Mouse (Mus musculus) heart, embryonic 13.5 days (tissue): ENCODE results near the gene Dcaf15. TPM values are rescaled to one million over a fixed set of nuclear protein-coding genes. Genes with fewer than 3 reads are reported as not detected.

Experiments used
- ATAC-seq: fragments of 200-750 bp; cut with Nextera tagmentation; 2 replicates; pipeline ENCODE4 v1.8.0; 2017; ENCODE audit warnings: moderate TSS enrichment; ENCODE audit not compliant: insufficient number of reproducible peaks, low FRiP score, low TSS enrichment; ENCODE audit errors: extremely low read depth
- H3K27ac ChIP-seq: fragments of 300-500 bp; sonication (generic); replicated peaks from 2 replicates; pipeline ENCODE4 v1.5.1; 2015; ENCODE audit warnings: moderate library complexity, mild to moderate bottlenecking, inconsistent platforms
- H3K27me3 ChIP-seq: fragments of 300-500 bp; sonication (generic); replicated peaks from 2 replicates; pipeline ENCODE4 v1.6.1; 2015; ENCODE audit warnings: mild to moderate bottlenecking, inconsistent platforms
- H3K36me3 ChIP-seq: fragments of 300-500 bp; sonication (generic); 2 replicates; pipeline ENCODE4 v1.6.1; 2015; ENCODE audit warnings: mild to moderate bottlenecking, inconsistent platforms
- H3K4me1 ChIP-seq: fragments of 300-500 bp; sonication (generic); 2 replicates; pipeline ENCODE4 v1.6.1; 2015; ENCODE audit warnings: inconsistent platforms
- H3K4me2 ChIP-seq: fragments of 300-500 bp; sonication (generic); 2 replicates; pipeline ENCODE4 v1.6.1; 2015; ENCODE audit warnings: inconsistent platforms, mild to moderate bottlenecking, moderate library complexity
- H3K4me3 ChIP-seq: fragments of 300-500 bp; sonication (generic); 2 replicates; pipeline ENCODE4 v1.5.1; 2015; ENCODE audit warnings: moderate library complexity, mild to moderate bottlenecking, inconsistent platforms
- H3K9ac ChIP-seq: fragments of 300-500 bp; sonication (generic); 2 replicates; pipeline ENCODE4 v1.6.1; 2015; ENCODE audit warnings: inconsistent platforms, mild to moderate bottlenecking, moderate library complexity
- H3K9me3 ChIP-seq: fragments of 300-500 bp; sonication (generic); 2 replicates; pipeline ENCODE4 v1.6.1; 2016; ENCODE audit warnings: inconsistent platforms
- WGBS: fragments of 180-500 bp; shearing (Covaris S2); methylation state at CpG from one replicate; pipeline ENCODE4 v1.1.7; 2015; ENCODE audit warnings: mixed read lengths; 5-methylcytosine and 5-hydroxymethylcytosine counted together
- microRNA counts: library from miRNA; unstranded; fragments of <30 nt; microRNA quantifications from one replicate; lab custom pipeline; 2016
- microRNA-seq: library from miRNA; unstranded; fragments of <30 nt; microRNA quantifications from one replicate; pipeline ENCODE4, GENCODE M21; 2016
- polyA plus RNA-seq: library from polyadenylated mRNA; unstranded; fragments of >200 nt; fragmentation: Nextera tagmentation; extraction: Ambion mirVana; gene quantifications from 2 replicates; pipeline ENCODE4 v1.2.1, GENCODE M21; 2015

Gene Dcaf15
- polyA plus RNA-seq, 1 experiment from 2014 or later = 7.6 TPM

DNA sequence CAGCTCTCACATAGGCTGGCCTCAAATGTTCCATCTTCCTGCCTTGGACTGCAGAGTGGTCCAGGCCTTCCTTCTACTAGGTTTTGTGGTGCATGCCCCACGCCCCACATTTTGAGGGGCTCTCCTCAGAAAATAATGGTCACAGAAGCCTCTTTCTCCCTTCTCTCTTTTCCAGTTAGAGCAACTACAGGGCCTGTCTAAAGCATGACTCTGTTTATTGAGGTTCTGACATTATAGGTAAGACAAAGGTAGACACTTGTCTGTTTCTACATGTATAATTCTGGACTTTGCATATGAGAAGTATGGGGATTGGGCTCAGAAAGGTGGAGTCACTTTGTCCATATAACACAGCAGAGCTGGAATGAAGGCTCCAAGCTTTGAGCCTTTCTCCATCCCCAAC is 39.5 kb downstream of the Dcaf15 start, which contains the start of gene Gm10643:
TSS of gene Gm10643 (minus strand) at position 101 of the 400 bp plus-strand sequence.
- H3K4me3 ChIP-seq = peak within 1 kb of the TSS; percentile 88
- 82% methylated on average over 1 of the region's 1 CpGs for WGBS
- peaks cover 34% of the 10 kb centered on the region for H3K4me1 ChIP-seq
- H3K36me3 ChIP-seq = no peaks in the 10 kb centered on the region
- no peaks in the 10 kb centered on the region for H3K9me3 ChIP-seq
- H3K4me2 ChIP-seq = peak within 1 kb of the TSS; percentile 84
- H3K27me3 ChIP-seq = no peaks in the 10 kb centered on the region
- H3K9ac ChIP-seq = peak within 1 kb of the TSS; percentile 88
- H3K27ac ChIP-seq = peak within 1 kb of the TSS; percentile 90
- ATAC-seq = no peak

DNA sequence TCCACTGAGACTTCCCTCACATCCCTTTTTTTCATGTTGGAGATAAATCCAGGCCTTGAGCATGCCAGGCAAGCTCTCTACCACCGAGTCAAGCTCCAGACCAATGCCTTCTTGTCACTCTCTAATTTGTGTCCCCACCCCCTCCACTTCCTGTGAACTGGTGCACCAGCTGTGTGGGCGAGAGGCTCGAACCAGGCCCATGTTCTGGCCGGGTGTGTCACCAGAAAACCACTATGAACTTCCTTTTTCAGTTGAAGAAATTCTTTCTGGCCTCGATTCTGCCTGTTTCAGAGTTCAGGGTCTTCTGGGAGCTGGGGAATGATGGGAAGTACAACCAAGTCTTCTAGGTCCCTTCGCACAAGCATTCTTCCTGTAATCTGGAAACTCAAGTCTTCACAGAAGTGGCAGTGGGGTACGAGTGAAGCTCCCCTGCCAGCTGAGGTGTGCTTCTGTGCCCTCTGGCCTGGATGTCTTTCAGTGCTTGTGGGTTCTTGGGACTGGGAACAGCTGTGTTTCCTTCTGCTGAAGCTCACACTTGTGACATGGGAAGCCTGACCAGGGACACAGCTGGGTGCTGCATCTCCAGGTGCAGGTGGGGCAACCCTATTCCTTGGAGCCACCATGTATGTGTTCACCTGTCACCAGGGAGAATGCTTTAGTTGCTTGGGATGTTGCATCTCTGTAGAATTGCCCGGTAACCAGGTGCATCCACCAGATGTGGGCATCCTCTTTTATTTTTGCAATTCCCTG is 40.5 kb downstream of the Dcaf15 start:
- H3K9me3 ChIP-seq = no peaks in the 10 kb centered on the region
- no peak for ATAC-seq
- H3K27ac ChIP-seq = no peak overlapping the region
- H3K4me1 ChIP-seq = peaks cover 24% of the 10 kb centered on the region
- no peaks in the 10 kb centered on the region for H3K27me3 ChIP-seq
- H3K9ac ChIP-seq = no peak overlapping the region
- WGBS = 55% methylated on average over 8 of the region's 8 CpGs
- no peaks in the 10 kb centered on the region for H3K36me3 ChIP-seq
- no peak overlapping the region for H3K4me3 ChIP-seq
- no peak overlapping the region for H3K4me2 ChIP-seq

DNA sequence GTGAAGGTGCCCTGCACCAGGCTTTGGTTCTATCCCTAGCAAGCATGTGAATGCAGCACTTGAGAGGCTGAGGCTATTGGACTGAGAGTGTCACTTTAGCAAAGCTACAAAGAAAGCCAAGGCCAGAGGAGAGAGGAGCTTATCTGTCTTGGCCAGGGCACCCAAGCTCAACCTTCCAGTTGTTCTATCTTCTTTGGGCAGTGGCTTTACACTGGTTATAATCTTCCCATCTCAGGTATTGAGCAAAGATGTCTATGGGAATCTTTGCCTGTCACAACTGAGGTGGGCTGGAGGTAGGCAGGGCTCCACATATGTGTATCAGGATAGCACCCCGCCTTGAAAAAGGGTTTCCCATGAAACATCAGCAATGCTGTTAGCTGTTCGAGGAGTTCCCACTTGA is 44.3 kb downstream of the Dcaf15 start:
- H3K4me1 ChIP-seq = 0 out of 2 replicates have a peak, but pooled peaks cover 1% of the 10 kb centered on the region
- H3K27ac ChIP-seq = no peak overlapping the region
- no peak overlapping the region for H3K4me2 ChIP-seq
- no peaks in the 10 kb centered on the region for H3K36me3 ChIP-seq
- no peak overlapping the region for H3K4me3 ChIP-seq
- WGBS = 69% methylated on average over 2 of the region's 2 CpGs
- ATAC-seq = no peak
- H3K9me3 ChIP-seq = no peaks in the 10 kb centered on the region
- H3K27me3 ChIP-seq = no peaks in the 10 kb centered on the region; the same call in 1 of the 2 replicates
- no peak overlapping the region for H3K9ac ChIP-seq

- Histone ChIP-seq H3K4me1 (no peaks in the 10 kb centered on the region), H3K27me3 (no peaks in the 10 kb centered on the region; the same call in 1 of the 2 replicates), H3K27ac (no peak overlapping the region), H3K36me3 (no peaks in the 10 kb centered on the region), H3K4me3 (no peak overlapping the region), H3K4me2 (no peak overlapping the region), H3K9me3 (no peaks in the 10 kb centered on the region), H3K9ac (no peak overlapping the region)
- WGBS = 92% methylated on average over 2 of the region's 2 CpGs
- no peak for ATAC-seq
Observed at GRCm38 (mm10) chr8:84059226-84059625, 45.3 kb downstream of the Dcaf15 start.

GRCm38 (mm10) chr8:84057827-84058226 is 46.7 kb downstream of the Dcaf15 start:
- H3K4me2 ChIP-seq = no peak overlapping the region
- WGBS = 77% methylated on average over 1 of the region's 1 CpGs
- H3K9ac ChIP-seq = no peak overlapping the region
- no peak overlapping the region for H3K4me3 ChIP-seq
- ATAC-seq = no peak
- no peak overlapping the region for H3K27ac ChIP-seq
- no peaks in the 10 kb centered on the region; the same call in 1 of the 2 replicates for H3K27me3 ChIP-seq
- no peaks in the 10 kb centered on the region for H3K36me3 ChIP-seq
- H3K4me1 ChIP-seq = peaks cover 3% of the 10 kb centered on the region
- H3K9me3 ChIP-seq = no peaks in the 10 kb centered on the region

GRCm38 (mm10) chr8:84053229-84053628 is 51.3 kb downstream of the Dcaf15 start:
- WGBS = 80% methylated on average over 5 of the region's 5 CpGs
- Histone ChIP-seq H3K9ac (no peak overlapping the region), H3K27me3 (peaks cover 6% of the 10 kb centered on the region; the same call in 1 of the 2 replicates), H3K36me3 (no peaks in the 10 kb centered on the region), H3K4me2 (no peak overlapping the region), H3K4me3 (no peak overlapping the region), H3K4me1 (peaks cover 25% of the 10 kb centered on the region), H3K9me3 (no peaks in the 10 kb centered on the region), H3K27ac (0 out of 2 replicates have a peak overlapping the region, but pooled peaks have one; percentile 12)
- ATAC-seq = no peak

DNA sequence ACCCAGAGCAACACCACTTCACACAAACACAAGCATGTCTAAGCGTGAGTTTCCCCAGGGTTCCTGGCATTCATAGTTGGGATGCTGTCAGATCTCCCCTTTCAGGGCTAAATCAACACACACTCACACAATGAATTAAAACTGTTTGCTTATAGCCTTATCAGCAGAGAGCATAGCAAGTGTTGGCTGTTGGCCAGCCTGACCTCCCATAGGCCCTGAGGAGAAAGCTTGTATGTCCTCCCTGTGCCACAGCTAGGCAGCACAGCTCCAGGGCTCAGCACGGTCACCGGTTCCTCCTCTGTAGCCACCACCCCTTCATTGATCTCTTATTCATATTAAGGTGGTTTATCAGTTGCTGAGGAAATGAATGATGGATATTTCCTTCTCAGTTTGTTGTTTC is 51.8 kb downstream of the Dcaf15 start:
- peaks cover 25% of the 10 kb centered on the region for H3K4me1 ChIP-seq
- H3K9ac ChIP-seq = 0 out of 2 replicates have a peak overlapping the region, but pooled peaks have one; percentile 25
- no peak overlapping the region for H3K4me3 ChIP-seq
- WGBS = 34% methylated on average over 3 of the region's 3 CpGs
- no peaks in the 10 kb centered on the region for H3K36me3 ChIP-seq
- peak; percentile 54; the same call in 1 of the 2 replicates for ATAC-seq
- peaks cover 6% of the 10 kb centered on the region; the same call in 1 of the 2 replicates for H3K27me3 ChIP-seq
- peak overlapping the region; percentile 51 for H3K27ac ChIP-seq
- H3K9me3 ChIP-seq = no peaks in the 10 kb centered on the region
- H3K4me2 ChIP-seq = no peak overlapping the region

- Histone ChIP-seq H3K27me3 (peaks cover 35% of the 10 kb centered on the region), H3K9me3 (peaks cover 4% of the 10 kb centered on the region; the same call in 1 of the 2 replicates), H3K4me3 (no peak overlapping the region), H3K9ac (no peak overlapping the region), H3K36me3 (no peaks in the 10 kb centered on the region), H3K4me1 (peaks cover 30% of the 10 kb centered on the region), H3K4me2 (no peak overlapping the region), H3K27ac (no peak overlapping the region)
- no peak for ATAC-seq
- 72% methylated on average over 5 of the region's 5 CpGs for WGBS
Observed at GRCm38 (mm10) chr8:84048171-84048570, 56.4 kb downstream of the Dcaf15 start.

MicroRNA genes within 50 kb of the gene (microRNA counts, 519-probe panel; counts per million panel counts)
- microRNA mmu-miR-709 (lab: Ali Mortazavi, UCI) = 1,756 counts per million, percentile 63 among the panel's probes with 10 or more counts

Small RNA genes lying within 50 kb of the gene (microRNA-seq; reads per million reads assigned to microRNA genes)
- gene Mir709 = not detected

Other genes starting within 250 kb of the Dcaf15 start
- 8.5 and 8.7 TPM in 2 replicates for gene Adgrl1, start 204.7 kb downstream of the Dcaf15 start, polyA plus RNA-seq
- 0.41 and 0.55 TPM in 2 replicates for gene Gm10644, start 149.6 kb downstream of the Dcaf15 start, polyA plus RNA-seq
- gene Asf1b, start 149.3 kb downstream of the Dcaf15 start, polyA plus RNA-seq = 57.0 and 62.7 TPM in 2 replicates
- 197 and 206 TPM in 2 replicates for gene Prkaca, start 131.8 kb downstream of the Dcaf15 start, polyA plus RNA-seq
- gene Samd1, start 107.1 kb downstream of the Dcaf15 start, polyA plus RNA-seq = 4.8 and 5.7 TPM in 2 replicates
- gene 1700067K01Rik, start 103.3 kb downstream of the Dcaf15 start, polyA plus RNA-seq = 0.50 and 0.53 TPM in 2 replicates
- gene 2210011C24Rik, start 92.6 kb downstream of the Dcaf15 start, polyA plus RNA-seq = not detected in 2 replicates
- 1.2 and 1.6 TPM in 2 replicates for gene Palm3, start 83.3 kb downstream of the Dcaf15 start, polyA plus RNA-seq
- gene Il27ra, start 62.2 kb downstream of the Dcaf15 start, polyA plus RNA-seq = 4.6 and 5.4 TPM in 2 replicates
- 0.25 TPM in 1 of 2 replicates, not detected in the other for gene Rln3, start 59.8 kb downstream of the Dcaf15 start, polyA plus RNA-seq
- gene Gm10643, start 39.6 kb downstream of the Dcaf15 start, polyA plus RNA-seq = 0.86 and 0.93 TPM in 2 replicates
- gene Rfx1, start 37.9 kb downstream of the Dcaf15 start, polyA plus RNA-seq = 5.7 and 5.8 TPM in 2 replicates
- 0.06 and 0.12 TPM in 2 replicates for gene Podnl1, start 21.2 kb upstream of the Dcaf15 start, polyA plus RNA-seq
- 14.5 and 15.3 TPM in 2 replicates for gene Cc2d1a, start 43.2 kb upstream of the Dcaf15 start, polyA plus RNA-seq
- 0.82 and 0.88 TPM in 2 replicates for gene 4930432K21Rik, start 43.3 kb upstream of the Dcaf15 start, polyA plus RNA-seq
- 1.9 and 2.8 TPM in 2 replicates for gene Nanos3, start 80.4 kb upstream of the Dcaf15 start, polyA plus RNA-seq
- 9.1 and 9.3 TPM in 2 replicates for gene Zswim4, start 132.3 kb upstream of the Dcaf15 start, polyA plus RNA-seq
- gene D8Ertd738e, start 145.0 kb upstream of the Dcaf15 start, polyA plus RNA-seq = 276 and 328 TPM in 2 replicates
- gene Mri1, start 152.6 kb upstream of the Dcaf15 start, polyA plus RNA-seq = 45.4 and 50.3 TPM in 2 replicates
- gene Ccdc130, start 165.6 kb upstream of the Dcaf15 start, polyA plus RNA-seq = 11.3 and 16.9 TPM in 2 replicates